Mouse (Mus musculus): Measurements from ENCODE around the gene Dock1.
A peak's percentile ranks its signal among the peaks of the same experiment; 100 is the strongest.

Gene Dock1

GRCm38 (mm10) chr7:134862000-134862399 is 191.5 kb downstream of the Dock1 start:
- DNase-seq, result no peak

GRCm38 (mm10) chr7:134864175-134864574 is 193.7 kb downstream of the Dock1 start:
- DNase-seq, result peak; percentile 15

GRCm38 (mm10) chr7:134872511-134872910 is 202.1 kb downstream of the Dock1 start:
- no peak for DNase-seq

GRCm38 (mm10) chr7:134872981-134873380 is 202.5 kb downstream of the Dock1 start:
- DNase-seq, result no peak

- DNase-seq, result no peak
These were observed 208.5 kb downstream of the Dock1 start for GRCm38 (mm10) chr7:134878985-134879384.

- DNase-seq, result no peak
These were observed 210.0 kb downstream of the Dock1 start for GRCm38 (mm10) chr7:134880431-134880830.

- DNase-seq, result no peak
These were observed 213.1 kb downstream of the Dock1 start for GRCm38 (mm10) chr7:134883516-134883915.

GRCm38 (mm10) chr7:134892449-134892871 is 222.0 kb downstream of the Dock1 start:
- no peak for DNase-seq

- DNase-seq, result peak; percentile 4
These were observed 222.5 kb downstream of the Dock1 start for GRCm38 (mm10) chr7:134892972-134893371.

GRCm38 (mm10) chr7:134894604-134895003 is 224.2 kb downstream of the Dock1 start:
- no peak for DNase-seq

- DNase-seq, result no peak
These were observed 229.0 kb downstream of the Dock1 start for GRCm38 (mm10) chr7:134899462-134899861.

GRCm38 (mm10) chr7:134901992-134902391 is 231.5 kb downstream of the Dock1 start:
- no peak for DNase-seq

GRCm38 (mm10) chr7:134931886-134932285 is 261.4 kb downstream of the Dock1 start:
- no peak for DNase-seq

GRCm38 (mm10) chr7:134937471-134937926 is 267.0 kb downstream of the Dock1 start:
- peak; percentile 24 for DNase-seq

GRCm38 (mm10) chr7:134937927-134938609 is 267.6 kb downstream of the Dock1 start, which contains the start of gene Fam196a:
Gene Fam196a, minus strand, starts transcription at chr7:134938430.
- DNase-seq, result peak; percentile 82

- DNase-seq, result no peak
These were observed 271.4 kb downstream of the Dock1 start for GRCm38 (mm10) chr7:134941891-134942290.

- no peak for DNase-seq
These were observed 272.6 kb downstream of the Dock1 start for GRCm38 (mm10) chr7:134943063-134943462.

GRCm38 (mm10) chr7:134943701-134944100 is 273.2 kb downstream of the Dock1 start:
- DNase-seq, result no peak

GRCm38 (mm10) chr7:134945925-134946716 is 275.7 kb downstream of the Dock1 start:
- DNase-seq, result peak; percentile 24

GRCm38 (mm10) chr7:134959086-134959485 is 288.6 kb downstream of the Dock1 start:
- no peak for DNase-seq

GRCm38 (mm10) chr7:134960871-134961270 is 290.4 kb downstream of the Dock1 start:
- no peak for DNase-seq

- no peak for DNase-seq
These were observed 291.2 kb downstream of the Dock1 start for GRCm38 (mm10) chr7:134961608-134962007.

- no peak for DNase-seq
These were observed 319.8 kb downstream of the Dock1 start for GRCm38 (mm10) chr7:134990244-134990643.

- DNase-seq, result no peak
These were observed 320.5 kb downstream of the Dock1 start for GRCm38 (mm10) chr7:134990911-134991310.

Measured in right cerebral cortex, adult 18-20 months (tissue).